Mouse (Mus musculus) kidney, adult 8-10 months (tissue): Measurements from ENCODE around the gene Cenpv.

Experiments
- DNase-seq, 2 experiments: peaks; one replicate each; pipeline ENCODE4 v3.0.0; 2022

Cenpv gene

GRCm38 (mm10) chr11:62498802-62499201 lies 40.3 kb downstream of the Cenpv start:
- no peak for DNase-seq

DNA sequence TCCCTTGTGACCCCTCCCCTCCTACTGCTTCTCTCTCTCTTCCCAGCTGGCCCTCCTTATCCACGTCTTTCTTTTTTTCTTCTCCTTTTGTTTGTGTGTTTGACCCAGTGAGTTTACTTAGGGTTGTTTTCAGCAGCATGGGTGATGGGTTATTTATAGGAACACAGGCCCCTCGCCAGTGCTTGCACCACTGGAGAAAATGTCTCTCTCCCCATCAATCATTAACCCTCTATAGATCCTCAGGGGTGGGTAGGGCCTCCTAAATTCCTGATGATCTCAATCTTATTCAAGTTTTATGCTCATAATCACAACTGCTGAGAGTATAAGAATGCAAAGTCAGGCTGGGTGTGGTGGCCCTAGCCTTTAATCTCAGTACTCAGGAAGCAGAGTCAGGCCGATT lies 41.9 kb downstream of the Cenpv start:
- DNase-seq: no peak

GRCm38 (mm10) chr11:62496151-62496715 lies 42.8 kb downstream of the Cenpv start:
- no peak for DNase-seq

DNA sequence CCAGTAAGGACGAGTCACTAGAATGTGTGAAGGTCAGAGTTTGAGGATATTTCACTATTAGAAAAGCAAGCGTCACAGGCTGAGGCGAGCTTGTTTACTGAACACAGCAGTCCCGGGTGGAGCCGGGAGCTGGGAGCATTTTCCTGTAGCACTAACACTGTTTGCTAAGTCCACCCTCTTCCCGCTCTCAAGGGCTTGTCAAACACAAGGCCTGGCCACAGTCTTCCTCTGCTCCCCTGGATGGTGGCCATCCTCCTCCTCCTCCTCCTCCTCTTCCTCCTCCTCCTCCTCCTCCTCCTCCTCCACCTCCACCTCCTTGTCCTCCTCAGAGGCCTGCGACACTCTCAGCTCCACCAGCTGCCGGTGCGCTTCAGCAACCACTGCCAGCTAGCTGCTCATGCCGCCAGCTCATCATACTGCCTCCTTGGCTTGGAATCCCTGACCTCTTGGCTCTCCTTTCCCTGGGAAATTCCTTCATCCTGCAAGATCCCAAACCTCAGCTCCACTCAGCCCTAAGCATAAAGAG lies 43.7 kb downstream of the Cenpv start:
- DNase-seq: peak; percentile 54 to 61

DNA sequence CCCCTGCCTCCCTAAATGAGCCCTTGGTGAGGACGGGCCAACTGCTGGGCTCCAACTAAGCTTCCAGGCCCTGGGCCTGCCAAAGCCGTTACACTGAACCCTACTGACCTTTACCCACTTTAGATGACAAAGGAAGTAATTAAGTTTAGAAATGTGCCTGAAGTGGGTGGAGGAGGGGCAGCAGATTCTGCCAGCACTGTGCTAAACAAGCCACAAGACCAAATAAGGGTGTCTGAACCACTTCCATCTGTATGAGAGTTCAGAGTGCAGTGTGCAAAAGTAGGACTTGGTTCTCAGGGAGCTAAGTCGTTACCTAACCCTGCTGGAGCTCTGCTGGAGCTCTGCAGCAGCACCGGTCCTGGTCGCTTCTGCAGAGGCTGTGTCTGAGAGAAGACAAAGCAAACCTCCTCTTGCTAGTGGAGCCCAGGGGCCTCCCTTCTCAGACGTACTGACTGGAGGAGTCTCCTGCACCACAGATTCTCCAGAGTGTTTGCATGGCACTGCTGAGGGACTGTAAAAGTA lies 44.2 kb downstream of the Cenpv start:
- DNase-seq: peak; percentile 92 to 95

- no peak for DNase-seq
These were observed 45.4 kb downstream of the Cenpv start for GRCm38 (mm10) chr11:62493701-62494100.

DNA sequence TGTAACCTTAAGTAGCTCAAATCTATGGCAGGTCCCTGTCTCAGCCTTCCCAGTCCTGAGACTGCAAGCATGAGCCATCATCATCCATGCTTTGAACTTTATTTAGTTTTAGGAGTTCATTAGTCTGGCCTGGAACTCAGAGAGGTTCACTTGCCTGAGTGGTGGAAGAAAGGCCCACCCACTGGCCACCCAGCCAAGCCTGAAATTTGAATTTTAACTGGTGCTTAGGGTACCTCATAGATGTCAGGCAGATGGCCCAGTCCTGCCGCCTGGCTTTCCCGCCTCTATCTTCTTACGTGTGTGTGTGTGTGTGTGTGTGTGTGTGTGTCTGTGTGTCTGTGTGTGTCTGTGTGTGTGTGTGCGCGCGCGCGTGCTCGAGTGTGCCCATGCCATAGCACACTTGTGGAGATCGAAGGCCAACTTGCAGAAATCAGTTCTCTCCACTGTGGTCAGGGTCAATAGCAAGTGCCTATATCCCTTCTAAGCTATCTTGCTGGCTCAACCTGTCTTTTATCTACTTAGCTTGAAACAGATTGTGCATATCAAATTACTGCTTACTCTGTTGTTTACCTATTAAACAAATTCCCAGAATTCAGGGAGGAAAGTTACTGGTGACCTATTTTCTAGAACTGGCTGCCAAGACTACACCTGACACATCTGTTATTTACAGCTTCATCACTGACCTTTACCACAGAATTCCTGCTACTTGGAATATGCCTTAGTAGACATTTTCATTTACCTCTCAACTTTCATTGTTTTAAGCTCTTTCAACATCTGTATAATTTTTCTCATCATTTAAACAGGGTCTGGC lies 51.3 kb downstream of the Cenpv start:
- DNase-seq: peak; percentile 34 to 71

DNA sequence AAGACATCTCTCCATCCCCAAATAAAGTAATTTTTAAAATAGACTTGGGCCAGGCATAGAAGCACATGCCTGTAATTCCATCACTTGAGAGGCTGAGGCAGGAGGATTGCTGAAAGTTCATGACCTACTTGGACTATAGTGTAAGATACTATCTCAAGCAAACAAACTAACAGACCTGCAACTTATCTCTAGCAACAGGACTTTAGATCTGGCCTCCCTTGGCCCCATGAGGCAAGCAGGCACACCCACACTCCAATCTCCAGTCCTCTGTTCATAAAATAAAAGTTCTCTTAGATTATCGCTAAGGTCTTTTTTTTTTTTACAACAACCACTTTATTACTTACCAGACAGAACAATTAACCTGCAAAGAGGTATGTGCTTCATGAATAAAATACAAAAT lies 52.1 kb downstream of the Cenpv start:
- DNase-seq: no peak

DNA sequence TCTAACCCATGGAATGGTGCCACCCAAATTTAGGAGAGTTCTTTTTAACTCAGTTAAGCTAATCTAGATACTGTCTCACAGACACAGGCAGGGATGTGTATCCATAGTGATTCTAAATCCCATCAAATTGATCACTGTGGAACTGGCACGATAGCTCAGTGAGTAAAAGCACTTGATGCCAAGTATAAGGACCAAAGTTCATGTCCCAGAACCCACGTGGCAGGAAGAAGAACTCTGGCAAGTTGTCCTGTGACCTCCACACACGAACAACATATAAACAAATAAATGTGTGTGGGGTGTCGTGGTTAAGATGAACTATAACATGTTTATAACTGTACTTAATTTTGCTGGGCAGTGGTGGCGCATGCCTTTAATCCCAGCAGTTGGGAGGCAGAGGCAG lies 59.5 kb downstream of the Cenpv start:
- DNase-seq: peak; percentile 57 to 59

GRCm38 (mm10) chr11:62478931-62479330 lies 60.1 kb downstream of the Cenpv start:
- peak; percentile 48 to 57 for DNase-seq

DNA sequence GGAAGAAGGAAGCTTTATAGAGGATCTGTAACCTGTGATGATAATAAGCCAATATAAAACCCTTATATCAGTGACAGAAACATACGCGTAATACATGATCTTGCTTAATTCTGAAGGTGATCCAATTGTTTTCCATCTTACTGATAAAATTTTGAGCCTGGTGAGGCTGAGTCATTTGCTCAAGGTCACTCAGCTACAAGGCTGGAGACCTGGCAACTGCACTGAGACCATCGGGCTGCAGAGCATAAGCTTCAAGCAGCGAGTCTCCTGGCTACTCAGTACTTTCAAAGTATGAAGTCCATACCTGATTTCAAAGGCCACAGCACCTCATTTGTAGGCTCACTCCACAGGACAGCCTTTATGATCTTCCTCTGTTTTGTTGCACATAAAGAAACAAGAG lies 62.9 kb downstream of the Cenpv start:
- DNase-seq: no peak
